Mouse (Mus musculus) embryonic facial prominence, embryonic 12.5 days (tissue): ENCODE results near the gene Rab3gap2. TPM values are rescaled to one million over a fixed set of nuclear protein-coding genes. Genes with fewer than 3 reads are reported as not detected.

Experiments used
- ATAC-seq: fragments of 200-750 bp; cut with Nextera tagmentation; 2 replicates; pipeline ENCODE4 v1.8.0; 2017; ENCODE audit not compliant: insufficient number of reproducible peaks, insufficient read depth, low FRiP score, low TSS enrichment
- H3K27ac ChIP-seq: fragments of 300-500 bp; sonication (generic); 2 replicates; pipeline ENCODE4 v1.5.1; 2016; ENCODE audit warnings: mild to moderate bottlenecking
- H3K27me3 ChIP-seq: fragments of 300-500 bp; sonication (generic); 2 replicates; pipeline ENCODE4 v1.6.1; 2016; ENCODE audit warnings: mild to moderate bottlenecking, moderate library complexity
- H3K36me3 ChIP-seq: fragments of 300-500 bp; sonication (generic); 2 replicates; pipeline ENCODE4 v1.6.1; 2016; ENCODE audit warnings: mild to moderate bottlenecking
- H3K4me1 ChIP-seq: fragments of 300-500 bp; sonication (generic); 2 replicates; pipeline ENCODE4 v1.6.1; 2016
- H3K4me2 ChIP-seq: fragments of 300-500 bp; sonication (generic); replicated peaks from 2 replicates; pipeline ENCODE4 v1.6.1; 2016; ENCODE audit warnings: mild to moderate bottlenecking, moderate library complexity
- H3K4me3 ChIP-seq: fragments of 300-500 bp; sonication (generic); 2 replicates; pipeline ENCODE4 v1.5.1; 2016; ENCODE audit warnings: mild to moderate bottlenecking
- H3K9ac ChIP-seq: fragments of 300-500 bp; sonication (generic); 2 replicates; pipeline ENCODE4 v1.6.1; 2016; ENCODE audit warnings: mild to moderate bottlenecking, moderate library complexity
- H3K9me3 ChIP-seq: fragments of 300-500 bp; sonication (generic); 2 replicates; pipeline ENCODE4 v1.6.1; 2016; ENCODE audit warnings: mild to moderate bottlenecking, moderate library complexity
- WGBS: fragments of 180-500 bp; shearing (Covaris S2); methylation state at CpG from one replicate; pipeline ENCODE4 v1.1.7; 2016; 5-methylcytosine and 5-hydroxymethylcytosine counted together
- polyA plus RNA-seq: library from polyadenylated mRNA; unstranded; fragments of >200 nt; fragmentation: Nextera tagmentation; extraction: Ambion mirVana; gene quantifications from 2 replicates; pipeline ENCODE4 v1.2.1, GENCODE M21; 2016

Rab3gap2 gene
- 22.7 and 24.3 TPM in 2 replicates for polyA plus RNA-seq

GRCm38 (mm10) chr1:185203909-185204661 lies at the start of gene Rab3gap2:
Gene Rab3gap2, plus strand, starts transcription at chr1:185204117.
- H3K4me1 ChIP-seq: peaks cover 12% of the 10 kb centered on the region
- H3K9me3 ChIP-seq: no peaks in the 10 kb centered on the region
- no peaks in the 10 kb centered on the region for H3K27me3 ChIP-seq
- peak; percentile 89 for ATAC-seq
- H3K9ac ChIP-seq: peak within 1 kb of the TSS; percentile 86
- no peaks in the 10 kb centered on the region for H3K36me3 ChIP-seq
- peak within 1 kb of the TSS; percentile 63; the same call in 1 of the 2 replicates for H3K27ac ChIP-seq
- H3K4me3 ChIP-seq: peak within 1 kb of the TSS; percentile 87
- peak within 1 kb of the TSS; percentile 80 for H3K4me2 ChIP-seq
- under 1% methylated on average over 57 of the region's 57 CpGs for WGBS

GRCm38 (mm10) chr1:185173641-185174040 lies 30.3 kb upstream of the Rab3gap2 start:
- H3K4me2 ChIP-seq: no peak overlapping the region
- no peaks in the 10 kb centered on the region for H3K27me3 ChIP-seq
- no peaks in the 10 kb centered on the region for H3K4me1 ChIP-seq
- 0 out of 2 replicates have a peak, but pooled peaks cover 2% of the 10 kb centered on the region for H3K9me3 ChIP-seq
- H3K36me3 ChIP-seq: no peaks in the 10 kb centered on the region
- no peak for ATAC-seq
- H3K4me3 ChIP-seq: no peak overlapping the region
- H3K27ac ChIP-seq: no peak overlapping the region
- no peak overlapping the region for H3K9ac ChIP-seq
- 82% methylated on average over 5 of the region's 5 CpGs for WGBS

DNA sequence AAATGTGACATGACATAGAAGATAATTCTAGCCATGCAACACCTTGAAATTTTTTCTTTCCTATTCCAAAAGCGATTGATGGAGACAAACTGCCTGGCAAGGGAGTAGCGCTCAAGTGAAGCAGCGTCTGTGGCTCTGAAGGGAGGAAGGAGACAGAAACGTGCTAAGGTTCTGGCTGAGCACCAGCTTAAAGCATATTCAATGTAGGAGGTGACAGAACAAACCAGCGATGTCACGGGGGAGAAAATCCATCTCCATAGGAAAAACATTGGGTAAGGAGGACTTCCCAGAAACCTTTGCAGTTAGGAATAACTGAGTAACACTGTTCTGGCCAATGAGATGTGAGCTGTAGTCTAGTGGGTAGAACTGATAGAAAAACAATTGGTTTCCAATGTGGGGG lies 26.1 kb upstream of the Rab3gap2 start:
- H3K27ac ChIP-seq: no peak overlapping the region
- H3K4me2 ChIP-seq: no peak overlapping the region
- 0 out of 2 replicates have a peak, but pooled peaks cover 2% of the 10 kb centered on the region for H3K9me3 ChIP-seq
- no peak for ATAC-seq
- no peaks in the 10 kb centered on the region for H3K27me3 ChIP-seq
- no peak overlapping the region for H3K9ac ChIP-seq
- WGBS: 83% methylated on average over 6 of the region's 6 CpGs
- H3K36me3 ChIP-seq: no peaks in the 10 kb centered on the region
- no peaks in the 10 kb centered on the region for H3K4me1 ChIP-seq
- no peak overlapping the region for H3K4me3 ChIP-seq

DNA sequence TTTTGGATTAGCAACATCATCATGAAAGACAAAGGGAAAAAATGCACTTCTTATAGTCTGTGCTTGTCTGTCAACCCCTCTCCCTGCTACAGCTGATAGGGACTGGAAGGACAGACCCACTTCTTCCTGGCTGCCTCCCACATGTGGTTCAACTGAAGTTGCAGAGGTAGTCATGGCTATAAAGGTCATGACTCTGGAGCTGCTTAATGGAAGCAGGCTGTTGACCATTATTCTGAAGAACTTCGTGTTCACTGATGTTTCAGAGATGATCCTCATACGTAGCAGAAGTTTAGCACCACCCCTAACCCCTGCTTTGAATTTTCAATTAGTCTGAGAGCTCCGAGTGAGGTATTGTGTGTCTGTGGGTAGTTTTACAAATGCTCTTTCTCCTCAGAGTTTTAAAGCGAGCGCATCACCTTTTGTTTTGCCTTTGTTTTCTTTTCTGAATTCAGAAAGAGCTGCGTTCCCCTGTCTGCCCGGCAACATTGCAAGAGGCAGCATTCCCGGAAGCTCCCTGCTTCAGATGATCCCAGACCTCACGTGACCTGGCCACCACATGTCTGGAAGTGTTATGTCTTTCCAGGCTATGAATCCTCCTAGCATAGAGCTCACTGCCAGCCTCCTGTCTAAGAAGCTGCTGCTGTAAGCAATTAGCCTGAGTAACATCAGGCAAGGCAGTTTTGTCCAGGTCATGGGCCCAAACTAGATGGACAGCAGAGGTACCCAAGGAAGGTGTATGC lies 20.2 kb upstream of the Rab3gap2 start:
- Histone ChIP-seq H3K9me3 (no peaks in the 10 kb centered on the region), H3K27ac (no peak overlapping the region), H3K9ac (no peak overlapping the region), H3K4me3 (no peak overlapping the region), H3K27me3 (no peaks in the 10 kb centered on the region), H3K36me3 (no peaks in the 10 kb centered on the region), H3K4me2 (no peak overlapping the region), H3K4me1 (peaks cover 2% of the 10 kb centered on the region; the same call in 1 of the 2 replicates)
- no peak for ATAC-seq
- WGBS: 30% methylated on average over 9 of the region's 9 CpGs

- Histone ChIP-seq H3K9me3 (no peaks in the 10 kb centered on the region), H3K27me3 (no peaks in the 10 kb centered on the region), H3K9ac (no peak overlapping the region), H3K4me3 (no peak overlapping the region), H3K27ac (no peak overlapping the region), H3K36me3 (no peaks in the 10 kb centered on the region), H3K4me1 (peaks cover 2% of the 10 kb centered on the region; the same call in 1 of the 2 replicates), H3K4me2 (no peak overlapping the region)
- WGBS: 54% methylated on average over 9 of the region's 9 CpGs
- ATAC-seq: no peak
Measured at GRCm38 (mm10) chr1:185185556-185185955, 18.4 kb upstream of the Rab3gap2 start.

- H3K9ac ChIP-seq: no peak overlapping the region
- no peaks in the 10 kb centered on the region for H3K9me3 ChIP-seq
- no peak overlapping the region for H3K27ac ChIP-seq
- 69% methylated on average over 13 of the region's 13 CpGs for WGBS
- no peaks in the 10 kb centered on the region for H3K36me3 ChIP-seq
- no peaks in the 10 kb centered on the region for H3K27me3 ChIP-seq
- no peak for ATAC-seq
- peaks cover 2% of the 10 kb centered on the region; the same call in 1 of the 2 replicates for H3K4me1 ChIP-seq
- H3K4me2 ChIP-seq: no peak overlapping the region
- H3K4me3 ChIP-seq: no peak overlapping the region
Measured at GRCm38 (mm10) chr1:185187135-185187785, 16.7 kb upstream of the Rab3gap2 start.

GRCm38 (mm10) chr1:185189901-185190300 lies 14.0 kb upstream of the Rab3gap2 start:
- Histone ChIP-seq H3K9ac (no peak overlapping the region), H3K4me2 (no peak overlapping the region), H3K27me3 (no peaks in the 10 kb centered on the region), H3K4me3 (no peak overlapping the region), H3K4me1 (no peaks in the 10 kb centered on the region; the same call in 1 of the 2 replicates), H3K27ac (no peak overlapping the region), H3K9me3 (no peaks in the 10 kb centered on the region), H3K36me3 (no peaks in the 10 kb centered on the region)
- ATAC-seq: no peak
- 88% methylated on average over 9 of the region's 9 CpGs for WGBS

DNA sequence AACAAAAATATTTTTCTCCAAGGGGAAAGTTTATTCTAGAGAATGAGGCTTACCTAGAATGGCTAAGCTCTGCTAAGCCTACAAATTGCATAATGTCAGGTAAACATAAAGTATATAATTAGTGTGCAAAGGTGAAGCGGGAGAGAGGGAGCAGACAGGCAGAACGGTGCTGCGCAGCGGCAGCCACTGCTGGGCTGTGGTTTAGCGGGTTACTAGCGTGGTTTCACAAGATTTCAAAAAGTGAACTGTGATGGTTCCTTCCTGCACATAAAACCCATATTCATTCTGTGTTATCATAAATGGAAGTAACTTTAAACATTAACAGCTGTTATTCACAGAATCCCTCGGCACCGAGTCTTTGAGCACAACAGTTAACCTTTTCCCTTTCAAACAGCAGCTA lies 11.8 kb upstream of the Rab3gap2 start:
- Histone ChIP-seq H3K27ac (no peak overlapping the region), H3K4me2 (no peak overlapping the region), H3K27me3 (no peaks in the 10 kb centered on the region), H3K4me3 (no peak overlapping the region), H3K36me3 (no peaks in the 10 kb centered on the region), H3K9me3 (no peaks in the 10 kb centered on the region), H3K4me1 (no peaks in the 10 kb centered on the region), H3K9ac (no peak overlapping the region)
- WGBS: 65% methylated on average over 8 of the region's 8 CpGs
- ATAC-seq: no peak

- H3K36me3 ChIP-seq: no peaks in the 10 kb centered on the region
- H3K4me2 ChIP-seq: peak overlapping the region; percentile 16; the same call in 1 of the 2 replicates
- no peak for ATAC-seq
Measured at GRCm38 (mm10) chr1:185193509-185193908, 10.4 kb upstream of the Rab3gap2 start.

GRCm38 (mm10) chr1:185196323-185196722 lies 7.6 kb upstream of the Rab3gap2 start:
- 69% methylated on average over 3 of the region's 3 CpGs for WGBS
- H3K4me1 ChIP-seq: no peaks in the 10 kb centered on the region
- ATAC-seq: 0 out of 2 replicates have a peak, but pooled peaks have one; percentile 39
- no peaks in the 10 kb centered on the region for H3K36me3 ChIP-seq
- H3K4me2 ChIP-seq: no peak overlapping the region
- no peaks in the 10 kb centered on the region for H3K9me3 ChIP-seq
- no peak overlapping the region for H3K9ac ChIP-seq
- no peak overlapping the region for H3K27ac ChIP-seq
- no peaks in the 10 kb centered on the region for H3K27me3 ChIP-seq
- H3K4me3 ChIP-seq: no peak overlapping the region

More at GRCm38 (mm10) chr1:185193509-185193908, 10.4 kb upstream of the Rab3gap2 start:
- Histone ChIP-seq H3K9ac (no peak overlapping the region), H3K4me1 (no peaks in the 10 kb centered on the region), H3K9me3 (no peaks in the 10 kb centered on the region), H3K27me3 (no peaks in the 10 kb centered on the region), H3K27ac (no peak overlapping the region), H3K4me3 (no peak overlapping the region)
- WGBS: 13% methylated on average over 10 of the region's 10 CpGs

DNA sequence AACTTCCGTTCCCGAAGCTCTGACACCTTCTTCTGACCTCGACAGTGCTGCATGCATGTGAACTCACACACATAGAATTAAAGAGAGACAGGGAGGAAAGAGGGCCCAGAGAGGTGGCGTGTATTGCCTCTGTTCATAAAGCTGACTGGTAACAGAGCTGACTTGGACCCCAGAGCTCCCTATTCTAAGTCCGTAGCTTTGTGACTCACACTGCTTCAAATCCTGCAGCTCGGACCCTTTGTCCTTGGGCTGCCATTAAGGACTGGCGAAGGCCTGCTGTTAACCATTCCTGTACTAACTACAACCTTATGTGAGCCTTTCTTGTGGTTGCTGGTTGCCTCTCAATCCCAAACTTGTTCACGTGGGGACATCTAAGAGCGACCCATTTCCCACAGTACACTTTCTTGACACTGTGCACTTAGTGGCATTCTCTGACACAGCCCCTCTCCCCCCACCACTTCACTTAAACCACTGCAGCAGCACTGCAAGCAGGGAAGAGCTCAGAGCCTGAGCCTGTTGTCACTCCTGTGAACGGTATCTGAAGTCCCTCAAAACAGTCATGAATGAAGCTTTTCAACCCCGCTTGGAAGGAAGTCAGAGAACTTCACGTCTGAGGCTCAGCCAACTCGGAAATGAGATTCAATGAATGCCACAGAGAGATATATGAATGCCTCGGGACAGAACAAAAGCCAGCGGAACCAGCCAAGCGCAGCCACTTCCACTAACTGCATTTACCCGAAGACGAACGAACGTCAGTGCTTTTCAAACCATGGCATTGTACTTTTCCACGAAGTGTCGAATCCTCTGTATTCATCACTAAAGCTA lies 3.1 kb upstream of the Rab3gap2 start:
- Histone ChIP-seq H3K4me2 (no peak overlapping the region), H3K36me3 (no peaks in the 10 kb centered on the region), H3K4me1 (peaks cover 12% of the 10 kb centered on the region), H3K9ac (no peak overlapping the region), H3K27me3 (no peaks in the 10 kb centered on the region), H3K27ac (no peak overlapping the region), H3K4me3 (no peak overlapping the region), H3K9me3 (no peaks in the 10 kb centered on the region)
- 46% methylated on average over 22 of the region's 22 CpGs for WGBS
- no peak for ATAC-seq
